Mouse (Mus musculus) CH12.LX (cell line): ENCODE measurements at regions not wholly inside any gene's neighbourhood (a gene's known extent, or its start where the extent isn't known, plus 50 kb on each side); places are given as distances from the start of the nearest gene placed in this dataset.

Experiments
- DNase-seq: peaks from one replicate; pipeline ENCODE4 v3.0.0-alpha.2; 2013; ENCODE audit errors: extremely low read depth
- H3K27ac ChIP-seq: 2 replicates; pipeline ENCODE4 v1.5.1; 2012; ENCODE audit warnings: low read depth, mild to moderate bottlenecking, control low read depth, moderate library complexity; ENCODE audit not compliant: insufficient read depth
- H3K27me3 ChIP-seq: replicated peaks from 2 replicates; pipeline ENCODE3; 2012; ENCODE audit warnings: inconsistent platforms
- H3K36me3 ChIP-seq, 2 experiments: replicated peaks in 1 of 2; 2 replicates each; pipeline versions ENCODE3 to v1.6.1; 2012; ENCODE audit warnings: inconsistent platforms in 1 of 2, low read length in 1 of 2, mild to moderate bottlenecking in 1 of 2, mixed read lengths in 1 of 2, moderate library complexity in 1 of 2; ENCODE audit not compliant: control insufficient read depth in 1 of 2, insufficient read depth in 1 of 2
- H3K4me1 ChIP-seq, 2 experiments: 2 replicates each; pipeline ENCODE4 v1.6.1; 2012; ENCODE audit warnings: inconsistent platforms in 1 of 2, moderate library complexity in 1 of 2; ENCODE audit not compliant: insufficient read depth in 2 of 2, control insufficient read depth in 1 of 2
- H3K4me2 ChIP-seq: 2 replicates; pipeline ENCODE4 v1.6.1; 2012; ENCODE audit warnings: low read depth, mild to moderate bottlenecking, control low read depth; ENCODE audit not compliant: poor library complexity, insufficient read depth, severe bottlenecking
- H3K4me3 ChIP-seq, 3 experiments: fragments of 150-350 bp in 1 of 3; sonication (generic) in 1 of 3; replicated peaks in 1 of 3; 2 replicates each; pipeline versions ENCODE3 to v1.5.1; 2011 to 2012; ENCODE audit warnings: low read depth in 2 of 3, low read length in 2 of 3, mild to moderate bottlenecking in 2 of 3, moderate library complexity in 2 of 3, control low read depth in 1 of 3, improper control_type of control experiment in 1 of 3, inconsistent platforms in 1 of 3, mixed read lengths in 1 of 3; ENCODE audit not compliant: poor library complexity in 1 of 3
- H3K79me2 ChIP-seq: replicated peaks from 2 replicates; pipeline ENCODE4 v1.6.1; 2012; ENCODE audit warnings: mild to moderate bottlenecking, moderate library complexity; ENCODE audit not compliant: control insufficient read depth, poor library complexity, insufficient read depth, severe bottlenecking; ENCODE audit errors: extremely low read depth
- H3K9ac ChIP-seq: 2 replicates; pipeline ENCODE4 v1.6.1; 2012; ENCODE audit warnings: low read depth, mild to moderate bottlenecking, control low read depth, moderate library complexity; ENCODE audit not compliant: insufficient read depth
- H3K9me3 ChIP-seq: replicated peaks from 2 replicates; pipeline ENCODE3; 2012; ENCODE audit warnings: low read length, inconsistent platforms, mixed read lengths
- BHLHE40 ChIP-seq: IDR thresholded peaks from 2 replicates; pipeline ENCODE4 v1.6.1; 2011; ENCODE audit warnings: mild to moderate bottlenecking, low read depth, low read length, improper control_type of control experiment
- CHD2 ChIP-seq: IDR thresholded peaks from 2 replicates; pipeline ENCODE4 v1.6.1; 2011; ENCODE audit warnings: low read length, improper control_type of control experiment
- CTCF ChIP-seq, 2 experiments: IDR thresholded peaks in 1 of 2; conservative IDR thresholded peaks in 1 of 2; 2 replicates each; pipeline ENCODE4 v1.5.1; 2011 to 2012; ENCODE audit warnings: low read depth in 2 of 2, low read length in 2 of 2, improper control_type of control experiment in 1 of 2, inconsistent platforms in 1 of 2, mild to moderate bottlenecking in 1 of 2, moderate library complexity in 1 of 2
- E2F4 ChIP-seq: IDR thresholded peaks from 2 replicates; pipeline ENCODE4 v1.6.1; 2011; ENCODE audit warnings: low read depth, low read length, improper control_type of control experiment; ENCODE audit not compliant: insufficient replicate concordance
- ELF1 ChIP-seq: IDR thresholded peaks from 2 replicates; pipeline ENCODE4 v1.6.1; 2014; ENCODE audit warnings: low read depth, mild to moderate bottlenecking, inconsistent platforms, low read length, improper control_type of control experiment
- ETS1 ChIP-seq: conservative IDR thresholded peaks from 2 replicates; pipeline ENCODE4 v1.6.1; 2012; ENCODE audit warnings: low read depth, mild to moderate bottlenecking, inconsistent platforms, low read length, improper control_type of control experiment, moderate library complexity
- GABPA ChIP-seq: IDR thresholded peaks from 2 replicates; pipeline ENCODE4 v1.6.1; 2012; ENCODE audit warnings: low read depth, low read length, improper control_type of control experiment, inconsistent platforms; ENCODE audit not compliant: insufficient replicate concordance
- HCFC1 ChIP-seq: IDR thresholded peaks from 2 replicates; pipeline ENCODE4 v1.6.1; 2012; ENCODE audit warnings: low read depth, mild to moderate bottlenecking, inconsistent platforms, low read length, improper control_type of control experiment
- IRF4 ChIP-seq: IDR thresholded peaks from 2 replicates; pipeline ENCODE4 v1.6.1; 2014; ENCODE audit warnings: low read depth, mild to moderate bottlenecking, inconsistent platforms, low read length, improper control_type of control experiment
- JUN ChIP-seq: IDR thresholded peaks from 2 replicates; pipeline ENCODE4 v1.6.1; 2011; ENCODE audit warnings: low read depth, mild to moderate bottlenecking, low read length, improper control_type of control experiment, moderate library complexity; ENCODE audit not compliant: insufficient read depth
- JUND ChIP-seq: conservative IDR thresholded peaks from 2 replicates; pipeline ENCODE4 v1.6.1; 2011; ENCODE audit warnings: low read depth, low read length, improper control_type of control experiment
- KAT2A ChIP-seq: IDR thresholded peaks from 2 replicates; pipeline ENCODE4 v1.6.1; 2012; ENCODE audit warnings: low read length, improper control_type of control experiment, inconsistent platforms; ENCODE audit not compliant: insufficient replicate concordance
- MAFK ChIP-seq: IDR thresholded peaks from 2 replicates; pipeline ENCODE4 v1.6.1; 2011; ENCODE audit warnings: low read length, improper control_type of control experiment; ENCODE audit not compliant: insufficient replicate concordance
- MAX ChIP-seq: IDR thresholded peaks from 2 replicates; pipeline ENCODE4 v1.6.1; 2011; ENCODE audit warnings: low read length, improper control_type of control experiment
- MAZ ChIP-seq: IDR thresholded peaks from 2 replicates; pipeline ENCODE4 v1.6.1; 2012; ENCODE audit warnings: low read depth, mild to moderate bottlenecking, inconsistent platforms, low read length, improper control_type of control experiment, moderate library complexity
- MXI1 ChIP-seq: IDR thresholded peaks from 2 replicates; pipeline ENCODE4 v1.6.1; 2011; ENCODE audit warnings: mild to moderate bottlenecking, low read depth, low read length, improper control_type of control experiment
- MYC ChIP-seq: IDR thresholded peaks from 2 replicates; pipeline ENCODE4 v1.6.1; 2011; ENCODE audit warnings: low read depth, mild to moderate bottlenecking, improper control_type of control experiment, low read length
- NRF1 ChIP-seq: IDR thresholded peaks from 2 replicates; pipeline ENCODE4 v1.6.1; 2014; ENCODE audit warnings: low read depth, mild to moderate bottlenecking, inconsistent platforms, low read length, improper control_type of control experiment, moderate library complexity
- POLR2A ChIP-seq: IDR thresholded peaks from 2 replicates; pipeline ENCODE4 v1.6.1; 2011; ENCODE audit warnings: low read depth, mild to moderate bottlenecking, improper control_type of control experiment, low read length
- POLR2AphosphoS2 ChIP-seq: IDR thresholded peaks from 2 replicates; pipeline ENCODE4 v1.6.1; 2011; ENCODE audit warnings: low read depth, low read length, improper control_type of control experiment
- RAD21 ChIP-seq: IDR thresholded peaks from 2 replicates; pipeline ENCODE4 v1.6.1; 2011; ENCODE audit warnings: low read depth, mild to moderate bottlenecking, low read length, improper control_type of control experiment, moderate library complexity
- RCOR1 ChIP-seq: conservative IDR thresholded peaks from 2 replicates; pipeline ENCODE4 v1.6.1; 2012; ENCODE audit warnings: low read depth, mild to moderate bottlenecking, inconsistent platforms, low read length, improper control_type of control experiment
- SIN3A ChIP-seq: IDR thresholded peaks from 2 replicates; pipeline ENCODE4 v1.6.1; 2012; ENCODE audit warnings: low read length, improper control_type of control experiment, inconsistent platforms
- SMC3 ChIP-seq: IDR thresholded peaks from 2 replicates; pipeline ENCODE4 v1.6.1; 2011; ENCODE audit warnings: low read depth, low read length, improper control_type of control experiment
- TBP ChIP-seq: conservative IDR thresholded peaks from 2 replicates; pipeline ENCODE4 v1.6.1; 2011; ENCODE audit warnings: low read depth, low read length, improper control_type of control experiment
- UBTF ChIP-seq: IDR thresholded peaks from 2 replicates; pipeline ENCODE4 v1.6.1; 2012; ENCODE audit warnings: low read depth, mild to moderate bottlenecking, inconsistent platforms, low read length, improper control_type of control experiment, moderate library complexity
- ZC3H11A ChIP-seq: IDR thresholded peaks from 2 replicates; pipeline ENCODE4 v1.6.1; 2012; ENCODE audit warnings: low read depth, mild to moderate bottlenecking, inconsistent platforms, low read length, improper control_type of control experiment
- ZMIZ1 ChIP-seq: IDR thresholded peaks from 2 replicates; pipeline ENCODE4 v1.6.1; 2012; ENCODE audit warnings: low read depth, mild to moderate bottlenecking, inconsistent platforms, low read length, improper control_type of control experiment
- ZNF384 ChIP-seq: IDR thresholded peaks from 2 replicates; pipeline ENCODE4 v1.6.1; 2012; ENCODE audit warnings: low read depth, low read length, improper control_type of control experiment, inconsistent platforms
- dilution Hi-C: fragments of 300-500 bp; cut with MboI; formaldehyde crosslinking; loops from 2 replicates; pipeline ENCODE4 v1.14.3; 2020; ENCODE audit warnings: low sequenced_read_pairs; ENCODE audit not compliant: extremely low pct_unique_long_range_greater_than_20kb, extremely low pct_ligation_motif_present
- in situ Hi-C: fragments of 300-500 bp; cut with MboI; formaldehyde crosslinking; loops from 3 replicates; pipeline ENCODE4 v1.14.3; 2019; ENCODE audit warnings: low sequenced_read_pairs, low pct_ligation_motif_present, low pct_unique_long_range_greater_than_20kb, mixed read lengths

GRCm38 (mm10) chr1:23174022-23174421, 72.0 kb upstream of the 4933415F23Rik start:
- TF ChIP-seq CHD2 (no peak), NRF1 (no peak), IRF4 (no peak), POLR2AphosphoS2 (no peak), ETS1 (no peak), MAX (no peak), JUND (no peak), TBP (no peak), ZMIZ1 (no peak), ELF1 (no peak), ZNF384 (no peak), POLR2A (no peak), SMC3 (no peak), E2F4 (no peak), BHLHE40 (no peak), JUN (no peak), CTCF (conservative IDR thresholded peaks at IDR 0.05 in 1 of 2, IDR thresholded peaks at IDR 0.05 in 1 of 2; ENCODE audit: low read depth in 2 of 2, low read length in 2 of 2) (no peak), KAT2A (no peak), MAFK (no peak), MXI1 (no peak)
- TF ChIP-seq, all 38 proteins: peak for 0
- no peaks in the 10 kb centered on the region for H3K36me3 ChIP-seq
- 0 out of 2 replicates have a peak, but pooled peaks cover 2% of the 10 kb centered on the region for H3K79me2 ChIP-seq
- no peaks in the 10 kb centered on the region for H3K27me3 ChIP-seq
- peaks cover 0 to 14% of the 10 kb centered on the region in 2 experiments; a peak in 1 of 4 replicates for H3K4me1 ChIP-seq
- no peak overlapping the region for H3K4me3 ChIP-seq
- in situ Hi-C loops (no loop called here), dilution Hi-C loops (no loop called here)
- no peaks in the 10 kb centered on the region for H3K9me3 ChIP-seq
- no peak overlapping the region for H3K4me2 ChIP-seq
- DNase-seq: no peak
- no peak overlapping the region for H3K27ac ChIP-seq
- no peak overlapping the region for H3K9ac ChIP-seq

- Histone ChIP-seq H3K4me2 (no peak overlapping the region), H3K27ac (no peak overlapping the region), H3K9ac (no peak overlapping the region), H3K27me3 (no peaks in the 10 kb centered on the region), H3K4me3 (no peak overlapping the region), H3K79me2 (0 out of 2 replicates have a peak, but pooled peaks cover 2% of the 10 kb centered on the region), H3K9me3 (no peaks in the 10 kb centered on the region), H3K4me1 (peaks cover 0 to 14% of the 10 kb centered on the region in 2 experiments; a peak in 1 of 4 replicates), H3K36me3 (no peaks in the 10 kb centered on the region)
- dilution Hi-C loops (no loop called here), in situ Hi-C loops (no loop called here)
- TF ChIP-seq TBP (no peak), JUN (no peak), IRF4 (no peak), RCOR1 (no peak), KAT2A (no peak), GABPA (no peak), HCFC1 (no peak), E2F4 (no peak), ZMIZ1 (no peak), MXI1 (no peak), ETS1 (no peak), POLR2A (no peak), RAD21 (no peak), MAZ (no peak), ZC3H11A (no peak), SIN3A (no peak), MYC (no peak), UBTF (no peak)
- peak; percentile 38 for DNase-seq
These were observed 71.2 kb upstream of the 4933415F23Rik start for GRCm38 (mm10) chr1:23173054-23173802.
